Comparison of ENCODE assay signal across 30 mouse cellular contexts in genomic region chr4:139519221-139519620, GRCm38 (mm10).
"Had no signal": no experiment of that assay in that cellular context is flagged by ENCODE, and none has a peak within 500 bp of the region (broad histone marks: within the 10 kb centered on the region; RNA-seq: fewer than 3 reads in every experiment).

No protein-coding gene starts in this region.

- H3K9ac ChIP-seq: limb, embryonic 13.5 days; limb, embryonic 15.5 days; liver, embryonic 13.5 days; liver, embryonic 14.5 days; liver, embryonic 15.5 days; lung, embryonic 14.5 days; lung, embryonic 15.5 days; midbrain, embryonic 12.5 days; midbrain, embryonic 13.5 days; midbrain, embryonic 15.5 days; neural tube, embryonic 12.5 days; neural tube, embryonic 13.5 days had no signal

- DNase-seq: left cerebral cortex, postnatal 4 days; liver; liver, embryonic 13.5 days; lung, adult 18-20 months; lung, adult 2 months; lung, embryonic 14.5 days; lung, postnatal 10 days; lung, postnatal 14 days; lung, postnatal 36 days; lung, postnatal 4 days; midbrain, embryonic 14.5 days had no signal

- H3K27ac ChIP-seq: left cerebral cortex, adult 2 months; limb, embryonic 12.5 days; limb, embryonic 13.5 days; limb, embryonic 15.5 days; liver, embryonic 13.5 days; liver, embryonic 14.5 days; liver, embryonic 15.5 days; lung, embryonic 15.5 days; macrophage; midbrain, embryonic 10.5 days; midbrain, embryonic 12.5 days; midbrain, embryonic 13.5 days; midbrain, embryonic 15.5 days; neural tube, embryonic 12.5 days; neural tube, embryonic 13.5 days had no signal

- H3K27me3 ChIP-seq: limb, embryonic 12.5 days; limb, embryonic 13.5 days; limb, embryonic 15.5 days; liver, embryonic 13.5 days; liver, embryonic 15.5 days; lung, embryonic 15.5 days; midbrain, embryonic 12.5 days; midbrain, embryonic 13.5 days; midbrain, embryonic 15.5 days; neural tube, embryonic 12.5 days; neural tube, embryonic 13.5 days had no signal

- ATAC-seq: lung, postnatal 0 days; midbrain, embryonic 13.5 days; midbrain, embryonic 15.5 days; midbrain, embryonic 16.5 days had no signal

- H3K4me3 ChIP-seq: left cerebral cortex, adult 2 months; limb, embryonic 12.5 days; limb, embryonic 13.5 days; limb, embryonic 15.5 days; liver, embryonic 13.5 days; liver, embryonic 15.5 days; lung, embryonic 15.5 days; megakaryocyte, embryonic 14.5 days; midbrain, embryonic 10.5 days; midbrain, embryonic 12.5 days; midbrain, embryonic 13.5 days; midbrain, embryonic 15.5 days; myocyte; neural tube, embryonic 12.5 days; neural tube, embryonic 13.5 days had no signal

- H3K9me3 ChIP-seq: limb, embryonic 12.5 days; limb, embryonic 13.5 days; limb, embryonic 15.5 days; liver, embryonic 13.5 days; liver, embryonic 15.5 days; lung, embryonic 15.5 days; midbrain, embryonic 10.5 days; midbrain, embryonic 12.5 days; midbrain, embryonic 13.5 days; midbrain, embryonic 15.5 days; neural tube, embryonic 12.5 days; neural tube, embryonic 13.5 days had no signal

- H3K4me2 ChIP-seq: limb, embryonic 12.5 days; limb, embryonic 13.5 days; limb, embryonic 15.5 days; liver, embryonic 13.5 days; liver, embryonic 15.5 days; lung, embryonic 14.5 days; lung, embryonic 15.5 days; midbrain, embryonic 11.5 days; midbrain, embryonic 12.5 days; midbrain, embryonic 13.5 days; midbrain, embryonic 15.5 days; neural tube, embryonic 12.5 days; neural tube, embryonic 13.5 days had no signal

- H3K4me1 ChIP-seq: limb, embryonic 15.5 days; lung, embryonic 15.5 days; megakaryocyte, embryonic 14.5 days; midbrain, embryonic 12.5 days; midbrain, embryonic 13.5 days; midbrain, embryonic 15.5 days; neural tube, embryonic 12.5 days; neural tube, embryonic 13.5 days had no signal

- H3K36me3 ChIP-seq: limb, embryonic 12.5 days; limb, embryonic 13.5 days; limb, embryonic 15.5 days; liver, embryonic 13.5 days; liver, embryonic 15.5 days; lung, embryonic 15.5 days; midbrain, embryonic 10.5 days; midbrain, embryonic 12.5 days; midbrain, embryonic 13.5 days; midbrain, embryonic 15.5 days; neural tube, embryonic 12.5 days; neural tube, embryonic 13.5 days had no signal
